Mouse (Mus musculus): ENCODE data around the gene Vstm2b. TPM values are rescaled to one million over a fixed set of nuclear protein-coding genes. Genes with fewer than 3 reads are reported as not detected.

The Vstm2b gene
- total RNA-seq, 2 experiments from 2014 or later: 59.2 to 63.3 TPM

- intact Hi-C loops (cut with DNase I): loop anchor here (10.0 kb wide), 1 partner anchor 512 kb away; no protein-coding TSS in a partner anchor
- no peak overlapping the region for H3K4me3 ChIP-seq
- TF ChIP-seq CTCF (IDR thresholded peaks at IDR 0.05): no peak
- no peak for DNase-seq (ENCODE audit: extremely low spot score in 1 of 2, low spot score in 2 of 2)
- H3K27ac ChIP-seq: no peak overlapping the region
These were observed 8.4 kb downstream of the Vstm2b start for GRCm38 (mm10) chr7:40906484-40906883.

GRCm38 (mm10) chr7:40916761-40917160 lies 18.6 kb downstream of the Vstm2b start:
- Histone ChIP-seq H3K4me3 (no peak overlapping the region), H3K27ac (no peak overlapping the region)
- TF ChIP-seq CTCF (IDR thresholded peaks at IDR 0.05): no peak
- intact Hi-C loops (cut with DNase I): no loop called here
- peak; percentile 22 to 28 for DNase-seq (ENCODE audit: extremely low spot score in 1 of 2, low spot score in 2 of 2)

GRCm38 (mm10) chr7:40920118-40920517 lies 22.0 kb downstream of the Vstm2b start:
- intact Hi-C loops (cut with DNase I): no loop called here
- Histone ChIP-seq H3K4me3 (no peak overlapping the region), H3K27ac (no peak overlapping the region)
- TF ChIP-seq CTCF (IDR thresholded peaks at IDR 0.05): no peak
- DNase-seq (ENCODE audit: extremely low spot score in 1 of 2, low spot score in 2 of 2): no peak

DNA sequence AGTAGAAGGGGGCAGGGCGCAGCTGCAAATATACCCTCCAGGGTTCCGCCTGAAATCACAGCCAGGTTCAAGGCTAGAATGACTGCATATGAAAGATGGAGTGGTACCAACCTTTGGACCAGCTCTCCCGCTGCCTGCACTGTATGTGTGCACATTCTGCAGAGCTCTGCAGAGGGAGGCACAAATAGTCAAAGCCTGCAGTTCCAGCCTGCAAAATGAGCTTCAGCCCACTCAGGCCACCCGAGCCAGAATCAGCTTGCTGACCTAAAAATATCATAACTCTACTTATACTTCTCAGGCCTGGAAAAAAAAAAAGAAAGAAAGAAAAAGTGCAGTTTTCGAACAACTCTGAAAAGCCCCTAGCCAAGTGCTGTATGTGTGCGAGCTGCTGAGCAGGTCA lies 23.2 kb downstream of the Vstm2b start:
- intact Hi-C loops (cut with DNase I): no loop called here
- H3K27ac ChIP-seq: peak overlapping the region; percentile 47; the same call in 1 of the 2 replicates
- peak; percentile 24 to 34 for DNase-seq (ENCODE audit: extremely low spot score in 1 of 2, low spot score in 2 of 2)
- no peak for TF ChIP-seq CTCF (IDR thresholded peaks at IDR 0.05)
- no peak overlapping the region for H3K4me3 ChIP-seq

DNA sequence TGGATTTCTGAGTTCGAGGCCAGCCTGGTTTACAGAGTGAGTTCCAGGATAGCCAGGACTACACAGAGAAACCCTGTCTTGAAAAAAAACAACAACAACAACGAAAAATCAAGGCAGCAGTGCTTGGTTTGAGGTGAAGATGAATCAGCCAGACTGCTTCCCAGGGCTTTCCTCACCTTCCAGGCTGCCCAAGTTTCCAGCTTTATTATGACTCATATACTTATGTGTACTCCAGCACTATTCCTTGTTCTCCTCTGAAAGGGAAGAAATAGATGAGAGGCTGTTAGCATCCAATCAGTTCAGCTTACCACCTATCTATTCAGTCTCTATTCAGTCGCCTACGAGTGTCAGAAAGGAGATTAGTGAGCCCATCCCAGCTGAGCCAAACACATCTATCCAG lies 24.7 kb downstream of the Vstm2b start:
- no peak for TF ChIP-seq CTCF (IDR thresholded peaks at IDR 0.05)
- intact Hi-C loops (cut with DNase I): no loop called here
- DNase-seq (ENCODE audit: extremely low spot score in 1 of 2, low spot score in 2 of 2): no peak
- Histone ChIP-seq H3K4me3 (no peak overlapping the region), H3K27ac (no peak overlapping the region)

DNA sequence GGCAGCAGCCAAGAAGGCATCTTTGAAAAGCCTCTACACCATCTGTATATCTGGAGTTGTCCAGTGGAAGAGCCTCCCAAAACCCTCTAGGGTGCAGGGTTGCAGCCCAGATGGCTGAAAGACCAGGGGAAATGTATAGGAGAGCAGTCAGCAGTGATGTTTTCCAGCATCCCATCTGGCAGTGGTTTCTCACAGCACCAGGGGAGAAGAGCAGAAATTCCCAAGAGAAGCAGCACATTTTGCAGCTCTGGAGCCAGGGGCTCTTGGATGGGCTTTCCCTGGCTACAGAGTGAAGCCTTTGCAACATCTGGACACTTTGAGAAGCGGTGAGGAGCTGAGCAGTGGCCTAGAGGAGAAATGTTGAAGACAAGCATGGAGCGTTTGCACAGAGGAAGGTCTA lies 30.3 kb downstream of the Vstm2b start:
- H3K4me3 ChIP-seq: no peak overlapping the region
- no peak for TF ChIP-seq CTCF (IDR thresholded peaks at IDR 0.05)
- intact Hi-C loops (cut with DNase I): no loop called here
- H3K27ac ChIP-seq: no peak overlapping the region
- no peak for DNase-seq (ENCODE audit: extremely low spot score in 1 of 2, low spot score in 2 of 2)

GRCm38 (mm10) chr7:40936617-40937212 lies 38.6 kb downstream of the Vstm2b start:
- no peak for TF ChIP-seq CTCF (IDR thresholded peaks at IDR 0.05)

GRCm38 (mm10) chr7:40939371-40939770 lies 41.2 kb downstream of the Vstm2b start:
- H3K4me3 ChIP-seq: no peak overlapping the region
- no peak for TF ChIP-seq CTCF (IDR thresholded peaks at IDR 0.05)
- H3K27ac ChIP-seq: no peak overlapping the region
- DNase-seq (ENCODE audit: extremely low spot score in 1 of 2, low spot score in 2 of 2): peak in 1 of 2 experiments; percentile 48
- intact Hi-C loops (cut with DNase I): loop anchor here (1.0 kb wide), 2 partner anchors 114 to 126 kb away; no protein-coding TSS in a partner anchor

More at GRCm38 (mm10) chr7:40936617-40937212, 38.6 kb downstream of the Vstm2b start:
- Histone ChIP-seq H3K4me3 (no peak overlapping the region), H3K27ac (no peak overlapping the region)
- intact Hi-C loops (cut with DNase I): no loop called here
- no peak for DNase-seq (ENCODE audit: extremely low spot score in 1 of 2, low spot score in 2 of 2)

GRCm38 (mm10) chr7:40942233-40942935 lies 44.3 kb downstream of the Vstm2b start:
- TF ChIP-seq CTCF (IDR thresholded peaks at IDR 0.05): peak; percentile 71
- Histone ChIP-seq H3K27ac (no peak overlapping the region), H3K4me3 (no peak overlapping the region)
- intact Hi-C loops (cut with DNase I): loop anchor here (1.0 to 5.0 kb wide), 6 partner anchors 41 to 1226 kb away; no protein-coding TSS in a partner anchor
- DNase-seq (ENCODE audit: extremely low spot score in 1 of 2, low spot score in 2 of 2): no peak

Other genes with a start within 250 kb of the Vstm2b start
- not detected for gene 4930433I11Rik, start 89.2 kb downstream of the Vstm2b start, total RNA-seq (2021)
- gene Gm4884, start 134.4 kb downstream of the Vstm2b start, total RNA-seq (2021): not detected

All from left cerebral cortex, adult 2 months (tissue).